Mouse (Mus musculus) hindbrain, embryonic 13.5 days (tissue): ENCODE measurements around the gene Capn15. TPM values are rescaled to one million over a fixed set of nuclear protein-coding genes. Genes with fewer than 3 reads are reported as not detected.

Experiments used
- ATAC-seq: fragments of 200-750 bp; cut with Nextera tagmentation; 2 replicates; pipeline ENCODE4 v1.8.0; 2017; ENCODE audit warnings: moderate TSS enrichment; ENCODE audit not compliant: low FRiP score
- H3K27ac ChIP-seq: fragments of 300-500 bp; sonication (generic); 2 replicates; pipeline ENCODE4 v1.5.1; 2015; ENCODE audit warnings: inconsistent platforms, mild to moderate bottlenecking, moderate library complexity
- H3K27me3 ChIP-seq: fragments of 300-500 bp; sonication (generic); 2 replicates; pipeline ENCODE4 v1.6.1; 2015; ENCODE audit warnings: mild to moderate bottlenecking, inconsistent platforms
- H3K36me3 ChIP-seq: fragments of 300-500 bp; sonication (generic); 2 replicates; pipeline ENCODE4 v1.6.1; 2015; ENCODE audit warnings: mild to moderate bottlenecking, inconsistent platforms
- H3K4me1 ChIP-seq: fragments of 300-500 bp; sonication (generic); replicated peaks from 2 replicates; pipeline ENCODE4 v1.6.1; 2015; ENCODE audit warnings: inconsistent platforms
- H3K4me2 ChIP-seq: fragments of 300-500 bp; sonication (generic); 2 replicates; pipeline ENCODE4 v1.6.1; 2015; ENCODE audit warnings: inconsistent platforms, mild to moderate bottlenecking, moderate library complexity
- H3K4me3 ChIP-seq: fragments of 300-500 bp; sonication (generic); 2 replicates; pipeline ENCODE4 v1.5.1; 2015; ENCODE audit warnings: mild to moderate bottlenecking, inconsistent platforms
- H3K9ac ChIP-seq: fragments of 300-500 bp; sonication (generic); 2 replicates; pipeline ENCODE4 v1.6.1; 2015; ENCODE audit warnings: mild to moderate bottlenecking, inconsistent platforms
- H3K9me3 ChIP-seq: fragments of 300-500 bp; sonication (generic); 2 replicates; pipeline ENCODE4 v1.6.1; 2016; ENCODE audit warnings: inconsistent platforms
- WGBS: fragments of 180-500 bp; shearing (Covaris S2); methylation state at CpG from one replicate; pipeline ENCODE4 v1.1.7; 2015; 5-methylcytosine and 5-hydroxymethylcytosine counted together
- polyA plus RNA-seq: library from polyadenylated mRNA; unstranded; fragments of >200 nt; fragmentation: Nextera tagmentation; extraction: Ambion mirVana; gene quantifications from 2 replicates; pipeline ENCODE4 v1.2.1, GENCODE M21; 2015

Gene Capn15
- polyA plus RNA-seq, result 20.4 and 21.6 TPM in 2 replicates

DNA sequence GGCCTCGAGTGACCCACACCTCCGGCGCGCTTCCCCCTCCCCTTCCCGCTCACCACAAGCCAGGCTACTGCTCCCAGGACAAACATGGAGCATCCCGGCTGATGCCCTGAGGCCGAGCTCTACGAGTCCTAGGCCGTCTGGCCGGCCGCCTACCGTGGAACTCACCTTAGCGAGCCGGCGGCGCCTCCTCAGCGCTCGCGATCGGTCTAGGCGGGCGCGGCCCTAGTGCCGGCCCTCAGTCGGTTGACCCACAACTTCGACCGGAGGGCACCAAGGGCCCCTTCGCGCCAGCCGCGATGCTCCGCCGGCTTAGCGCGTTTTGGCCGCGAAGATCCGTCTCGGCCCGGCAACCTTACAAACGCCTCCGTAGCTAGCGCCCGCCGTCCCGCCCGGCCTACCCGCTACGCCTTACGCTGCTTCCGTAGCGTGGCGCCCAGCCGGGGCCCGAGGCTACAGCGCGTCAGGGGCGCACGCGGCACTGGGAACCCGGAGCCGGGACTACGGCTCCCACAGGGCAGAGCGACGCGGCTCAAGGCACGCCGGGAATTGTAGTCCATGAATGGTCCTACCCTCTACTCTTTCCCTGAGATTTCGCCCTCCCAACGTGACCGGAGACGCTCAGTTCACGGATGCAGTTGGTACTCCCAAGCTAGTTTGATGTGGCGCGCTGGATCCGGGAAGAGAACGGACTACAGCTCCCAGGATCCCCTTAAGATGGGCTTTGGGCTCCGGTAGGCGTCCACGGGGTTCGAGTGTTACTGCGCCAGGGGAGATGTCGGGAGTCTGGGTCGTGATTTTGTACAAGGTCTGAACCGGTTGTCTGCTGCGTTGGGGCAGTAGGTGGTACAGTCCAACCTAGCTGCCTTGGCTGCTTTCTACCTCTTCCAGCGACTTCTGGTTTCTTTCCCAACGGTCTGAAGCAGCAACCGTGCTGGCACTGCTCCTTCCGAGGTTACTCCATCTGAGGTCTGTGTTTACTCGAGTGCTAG, at the start of gene Capn15:
Capn15 (minus strand) TSS at position 491 of the 989 bp plus-strand sequence.
- Histone ChIP-seq H3K9ac (peak within 1 kb of the TSS; percentile 94), H3K4me3 (peak within 1 kb of the TSS; percentile 90), H3K27ac (peak within 1 kb of the TSS; percentile 92), H3K27me3 (no peaks in the 10 kb centered on the region), H3K4me1 (peaks cover 39% of the 10 kb centered on the region), H3K4me2 (peak within 1 kb of the TSS; percentile 88), H3K36me3 (peaks cover 41% of the 10 kb centered on the region), H3K9me3 (no peaks in the 10 kb centered on the region)
- peak; percentile 99 for ATAC-seq
- under 1% methylated on average over 91 of the region's 91 CpGs for WGBS

DNA sequence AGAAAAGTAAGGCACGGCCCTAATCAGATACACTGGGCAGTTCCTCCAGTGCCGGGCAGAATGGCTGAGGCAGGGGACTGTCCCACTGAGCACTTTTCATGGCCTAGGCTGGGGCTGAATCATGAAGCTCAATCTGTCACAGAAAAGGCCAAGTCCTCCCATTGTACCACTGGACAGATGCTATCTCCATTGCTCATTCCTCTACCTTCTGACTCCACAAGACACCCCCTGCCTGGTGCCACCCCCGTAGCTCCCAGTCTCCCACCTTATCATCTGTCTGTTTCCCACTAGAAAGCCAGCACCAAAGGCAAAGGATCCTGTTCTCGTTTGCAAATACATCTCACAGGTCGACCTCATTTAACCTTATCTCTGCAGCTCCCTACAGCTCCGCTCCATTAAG, 46.4 kb upstream of the Capn15 start:
- no peak overlapping the region for H3K4me2 ChIP-seq
- H3K27ac ChIP-seq, result no peak overlapping the region
- H3K4me3 ChIP-seq, result no peak overlapping the region
- 89% methylated on average over 6 of the region's 6 CpGs for WGBS
- H3K27me3 ChIP-seq, result no peaks in the 10 kb centered on the region
- H3K9ac ChIP-seq, result no peak overlapping the region
- H3K36me3 ChIP-seq, result peaks cover 50% of the 10 kb centered on the region
- 0 out of 2 replicates have a peak, but pooled peaks cover 5% of the 10 kb centered on the region for H3K4me1 ChIP-seq
- H3K9me3 ChIP-seq, result no peaks in the 10 kb centered on the region
- ATAC-seq, result no peak

DNA sequence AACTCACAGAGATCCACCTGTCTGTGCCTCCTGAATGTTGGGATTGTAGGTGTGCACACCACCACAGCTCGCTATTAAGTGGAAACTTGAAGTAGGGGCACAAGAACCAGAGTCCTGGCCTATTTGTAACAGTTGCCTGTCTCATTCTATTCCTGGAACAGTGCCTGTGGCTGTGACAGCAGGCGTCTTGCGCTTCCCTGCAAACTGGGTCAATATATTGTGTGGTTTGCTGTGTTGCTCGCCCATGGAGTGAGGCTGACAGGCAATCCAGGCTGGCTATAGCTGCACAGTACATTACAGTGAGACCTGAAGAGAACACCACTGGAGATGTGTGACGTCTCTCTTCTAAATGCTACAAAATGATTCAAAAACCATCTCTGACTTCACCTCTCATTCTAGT, 46.0 kb upstream of the Capn15 start:
- H3K27me3 ChIP-seq, result no peaks in the 10 kb centered on the region
- no peaks in the 10 kb centered on the region for H3K9me3 ChIP-seq
- ATAC-seq, result no peak
- H3K4me3 ChIP-seq, result no peak overlapping the region
- H3K4me2 ChIP-seq, result no peak overlapping the region
- 0 out of 2 replicates have a peak, but pooled peaks cover 5% of the 10 kb centered on the region for H3K4me1 ChIP-seq
- no peak overlapping the region for H3K9ac ChIP-seq
- no peak overlapping the region for H3K27ac ChIP-seq
- 95% methylated on average over 5 of the region's 5 CpGs for WGBS
- H3K36me3 ChIP-seq, result peaks cover 51% of the 10 kb centered on the region

DNA sequence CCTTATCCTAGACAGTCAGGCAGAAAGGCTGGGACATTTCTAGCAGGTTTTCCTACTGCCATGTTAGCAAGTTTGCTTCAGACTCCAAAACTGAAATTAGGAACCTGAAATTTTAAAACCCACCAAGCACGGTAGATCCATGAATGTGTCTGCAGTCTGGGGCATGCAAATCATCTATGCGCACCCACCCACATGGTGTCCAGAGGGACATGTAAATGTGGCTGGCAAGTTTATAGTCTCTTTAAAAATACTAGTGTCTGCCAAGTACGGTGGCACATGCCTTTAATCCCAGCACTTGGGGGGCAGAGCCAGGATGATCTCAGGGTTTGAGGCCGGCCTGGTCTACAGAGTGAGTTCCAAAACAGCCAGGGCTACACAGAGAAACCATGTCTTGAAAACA, 42.7 kb upstream of the Capn15 start:
- H3K4me3 ChIP-seq, result no peak overlapping the region
- WGBS, result 82% methylated on average over 4 of the region's 4 CpGs
- no peaks in the 10 kb centered on the region for H3K9me3 ChIP-seq
- no peak for ATAC-seq
- peak overlapping the region; percentile 63 for H3K27ac ChIP-seq
- no peaks in the 10 kb centered on the region for H3K27me3 ChIP-seq
- H3K4me1 ChIP-seq, result 0 out of 2 replicates have a peak, but pooled peaks cover 5% of the 10 kb centered on the region
- peaks cover 39% of the 10 kb centered on the region for H3K36me3 ChIP-seq
- H3K9ac ChIP-seq, result no peak overlapping the region
- no peak overlapping the region for H3K4me2 ChIP-seq

DNA sequence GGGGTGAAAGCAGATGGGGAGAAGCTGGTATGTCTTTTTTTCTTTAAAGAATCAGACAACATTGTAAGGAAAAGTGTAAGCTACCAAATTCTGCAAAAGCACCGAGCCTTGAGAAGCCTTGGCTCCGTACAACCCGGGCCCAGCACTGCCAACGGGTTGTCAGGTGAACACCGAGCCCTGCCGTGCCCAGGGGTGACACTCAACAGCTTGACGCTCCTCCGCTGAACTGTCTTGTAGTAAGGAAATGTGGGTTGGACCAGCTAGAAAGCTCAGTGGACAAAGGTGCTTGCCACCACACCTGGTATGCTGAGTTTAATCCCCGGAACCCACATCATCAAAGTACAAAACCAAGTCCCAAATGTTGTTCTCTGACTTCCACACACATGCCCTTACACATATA, 39.1 kb upstream of the Capn15 start:
- WGBS, result 97% methylated on average over 9 of the region's 9 CpGs

DNA sequence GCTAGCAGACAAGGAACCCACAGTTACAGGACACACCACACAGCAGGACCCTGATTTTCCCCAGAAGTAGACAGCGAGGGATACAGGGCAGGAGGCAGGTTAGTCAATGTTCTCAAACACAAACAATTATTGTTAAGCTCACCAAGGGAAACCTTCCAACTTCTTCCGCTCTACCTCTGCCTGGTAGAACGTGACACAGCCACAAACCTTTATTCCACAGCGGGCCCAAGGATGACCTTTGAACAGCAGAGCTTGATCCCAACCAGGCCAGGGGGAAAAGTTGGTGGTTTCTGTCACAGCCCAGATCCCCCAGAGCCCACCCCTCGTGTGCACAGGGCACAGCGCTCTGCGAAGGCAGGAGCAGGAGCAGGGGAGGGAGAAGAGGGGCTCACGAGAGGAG, 38.4 kb upstream of the Capn15 start:
- H3K4me1 ChIP-seq, result 0 out of 2 replicates have a peak, but pooled peaks cover 5% of the 10 kb centered on the region
- no peaks in the 10 kb centered on the region for H3K27me3 ChIP-seq
- H3K9ac ChIP-seq, result no peak overlapping the region
- no peak overlapping the region for H3K27ac ChIP-seq
- peaks cover 33% of the 10 kb centered on the region for H3K36me3 ChIP-seq
- no peaks in the 10 kb centered on the region for H3K9me3 ChIP-seq
- no peak overlapping the region for H3K4me3 ChIP-seq
- no peak overlapping the region for H3K4me2 ChIP-seq
- ATAC-seq, result no peak
- 95% methylated on average over 8 of the region's 8 CpGs for WGBS

More for the DNA sequence above, 39.1 kb upstream of the Capn15 start:
- Histone ChIP-seq H3K9ac (no peak overlapping the region), H3K9me3 (no peaks in the 10 kb centered on the region), H3K4me1 (0 out of 2 replicates have a peak, but pooled peaks cover 5% of the 10 kb centered on the region), H3K36me3 (peaks cover 33% of the 10 kb centered on the region), H3K4me3 (no peak overlapping the region), H3K4me2 (no peak overlapping the region), H3K27me3 (no peaks in the 10 kb centered on the region), H3K27ac (no peak overlapping the region)
- ATAC-seq, result no peak

DNA sequence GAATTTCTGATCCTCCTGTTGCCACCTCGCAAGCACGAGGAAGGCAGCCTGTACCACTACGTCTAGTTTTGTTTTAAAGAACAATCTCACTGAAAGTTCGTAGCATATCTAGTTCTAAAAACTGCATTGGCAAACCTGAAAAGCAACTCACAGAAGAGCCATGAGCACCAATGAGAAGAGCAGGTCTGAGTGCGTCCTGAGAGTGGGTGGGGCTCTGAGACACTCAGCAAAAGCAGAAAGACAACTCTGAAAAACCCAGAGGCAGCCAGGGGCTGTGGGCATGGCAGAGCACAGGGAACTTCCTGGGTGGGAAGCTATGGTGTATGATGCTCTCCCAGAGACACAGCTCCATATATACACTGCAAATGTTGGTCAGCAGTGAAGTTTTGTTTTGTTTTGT, 37.6 kb upstream of the Capn15 start:
- H3K4me2 ChIP-seq, result no peak overlapping the region
- H3K9ac ChIP-seq, result no peak overlapping the region
- no peak overlapping the region for H3K27ac ChIP-seq
- H3K4me3 ChIP-seq, result no peak overlapping the region
- H3K36me3 ChIP-seq, result peaks cover 37% of the 10 kb centered on the region
- ATAC-seq, result no peak
- whole genome bisulfite sequencing, result 95% methylated on average over 5 of the region's 5 CpGs
- no peaks in the 10 kb centered on the region for H3K9me3 ChIP-seq
- H3K27me3 ChIP-seq, result no peaks in the 10 kb centered on the region
- H3K4me1 ChIP-seq, result 0 out of 2 replicates have a peak, but pooled peaks cover 5% of the 10 kb centered on the region

DNA sequence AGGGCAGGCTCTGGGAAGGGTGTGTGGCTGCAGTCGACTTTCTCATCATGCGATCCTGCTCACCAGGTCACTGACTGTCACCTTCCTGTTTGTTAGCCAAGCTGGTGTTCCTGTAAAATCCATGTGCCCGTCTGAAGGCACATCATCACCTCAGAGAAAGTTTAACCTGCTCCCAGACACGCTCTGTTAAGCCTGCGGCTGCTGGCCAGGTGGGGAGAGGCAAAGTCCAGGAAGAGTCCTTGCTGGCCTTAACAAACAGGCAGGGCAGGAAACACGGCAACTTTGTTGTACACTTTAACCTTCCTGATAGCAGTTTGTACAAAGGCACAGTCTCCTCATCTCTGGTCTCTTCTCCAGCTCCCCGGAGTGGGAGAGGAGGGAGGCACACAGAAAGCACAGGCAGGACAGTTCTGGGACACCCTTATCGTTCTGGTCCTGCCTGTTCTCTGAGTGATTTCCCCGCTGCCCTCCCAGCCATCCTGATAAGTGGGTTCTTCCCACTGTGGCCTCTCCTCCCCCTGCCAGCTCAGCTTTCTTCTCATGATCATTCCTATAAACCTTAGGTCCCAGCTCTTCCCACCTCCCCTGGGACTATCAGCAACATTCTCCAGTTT, 36.2 kb upstream of the Capn15 start:
- Histone ChIP-seq H3K27me3 (no peaks in the 10 kb centered on the region), H3K9ac (no peak overlapping the region), H3K4me1 (no peaks in the 10 kb centered on the region), H3K36me3 (peaks cover 33% of the 10 kb centered on the region), H3K4me2 (no peak overlapping the region), H3K9me3 (no peaks in the 10 kb centered on the region), H3K27ac (no peak overlapping the region), H3K4me3 (no peak overlapping the region)
- 89% methylated on average over 9 of the region's 9 CpGs for WGBS
- no peak for ATAC-seq

DNA sequence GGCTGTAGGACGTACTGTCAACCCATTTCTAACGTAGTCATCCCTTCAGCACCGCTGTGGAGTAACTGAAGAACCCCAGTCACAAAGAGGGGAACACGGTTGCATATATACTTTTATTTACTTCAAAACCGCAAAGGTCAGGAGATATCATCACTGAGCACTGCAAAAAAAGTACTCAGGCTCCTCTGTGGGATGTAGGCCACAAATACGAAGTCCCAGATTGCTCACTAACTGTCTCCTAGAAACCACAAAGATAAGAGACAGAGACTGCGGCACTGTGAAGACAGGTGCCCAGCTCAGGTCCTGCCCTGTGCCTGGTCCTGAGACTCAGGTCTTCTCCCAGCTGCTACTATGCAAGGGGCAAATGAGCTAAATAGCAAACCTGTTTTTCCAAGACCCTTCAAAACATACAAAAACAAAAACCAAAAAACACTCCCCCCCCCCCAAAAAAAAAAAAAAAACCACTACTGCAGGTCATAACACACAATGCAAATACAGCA, 35.3 kb upstream of the Capn15 start:
- H3K27ac ChIP-seq, result no peak overlapping the region
- 92% methylated on average over 7 of the region's 7 CpGs for WGBS
- no peaks in the 10 kb centered on the region for H3K27me3 ChIP-seq
- no peak for ATAC-seq
- H3K4me1 ChIP-seq, result no peaks in the 10 kb centered on the region
- no peaks in the 10 kb centered on the region for H3K9me3 ChIP-seq
- H3K4me2 ChIP-seq, result no peak overlapping the region
- H3K9ac ChIP-seq, result no peak overlapping the region
- H3K36me3 ChIP-seq, result peaks cover 32% of the 10 kb centered on the region
- no peak overlapping the region for H3K4me3 ChIP-seq

DNA sequence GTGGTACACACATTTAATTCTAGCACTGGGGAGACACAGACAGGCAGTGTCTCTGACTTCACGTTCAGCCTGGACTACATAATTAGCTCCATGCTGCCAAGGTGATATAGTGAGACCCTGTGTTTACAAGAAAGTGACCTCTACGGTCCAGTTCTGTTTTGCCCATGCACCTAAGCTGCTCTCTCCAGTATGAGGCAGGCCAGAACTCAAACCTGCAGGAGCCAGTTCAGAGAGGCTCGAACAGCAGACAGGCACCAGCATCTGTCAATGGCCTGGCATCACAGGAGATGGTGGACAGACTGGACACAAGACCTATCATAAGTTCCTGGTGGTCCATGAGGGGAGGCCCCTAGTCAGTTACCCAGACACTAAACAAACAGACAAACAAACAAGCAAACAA, 32.8 kb upstream of the Capn15 start:
- Histone ChIP-seq H3K4me3 (no peak overlapping the region), H3K9ac (no peak overlapping the region), H3K4me2 (no peak overlapping the region), H3K36me3 (peaks cover 40% of the 10 kb centered on the region), H3K4me1 (no peaks in the 10 kb centered on the region), H3K27ac (no peak overlapping the region), H3K27me3 (no peaks in the 10 kb centered on the region), H3K9me3 (no peaks in the 10 kb centered on the region)
- 82% methylated on average over 3 of the region's 3 CpGs for WGBS
- ATAC-seq, result no peak

DNA sequence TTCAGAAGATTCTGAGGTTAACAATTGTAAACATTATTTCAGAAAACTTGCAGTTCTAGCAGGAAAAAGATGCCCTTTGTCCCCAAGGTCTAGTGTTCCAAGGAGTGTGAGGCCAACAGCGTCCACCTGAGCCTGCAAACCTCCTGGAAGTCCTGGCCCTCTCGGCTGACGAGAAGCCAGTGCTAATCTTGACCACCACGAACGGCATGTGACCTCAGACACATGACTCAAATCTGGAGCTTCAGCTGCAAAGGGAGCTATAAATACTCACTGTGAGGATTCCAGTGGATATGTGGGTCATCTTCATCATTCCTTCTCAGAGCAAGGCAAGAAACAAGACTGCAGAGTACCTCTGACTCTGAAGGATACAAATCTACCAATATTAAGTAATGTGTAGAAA, 32.4 kb upstream of the Capn15 start:
- no peak overlapping the region for H3K4me3 ChIP-seq
- no peaks in the 10 kb centered on the region for H3K9me3 ChIP-seq
- WGBS, result 90% methylated on average over 5 of the region's 5 CpGs
- no peak for ATAC-seq
- no peak overlapping the region for H3K9ac ChIP-seq
- no peaks in the 10 kb centered on the region for H3K27me3 ChIP-seq
- peaks cover 38% of the 10 kb centered on the region for H3K36me3 ChIP-seq
- H3K27ac ChIP-seq, result no peak overlapping the region
- no peak overlapping the region for H3K4me2 ChIP-seq
- H3K4me1 ChIP-seq, result no peaks in the 10 kb centered on the region

DNA sequence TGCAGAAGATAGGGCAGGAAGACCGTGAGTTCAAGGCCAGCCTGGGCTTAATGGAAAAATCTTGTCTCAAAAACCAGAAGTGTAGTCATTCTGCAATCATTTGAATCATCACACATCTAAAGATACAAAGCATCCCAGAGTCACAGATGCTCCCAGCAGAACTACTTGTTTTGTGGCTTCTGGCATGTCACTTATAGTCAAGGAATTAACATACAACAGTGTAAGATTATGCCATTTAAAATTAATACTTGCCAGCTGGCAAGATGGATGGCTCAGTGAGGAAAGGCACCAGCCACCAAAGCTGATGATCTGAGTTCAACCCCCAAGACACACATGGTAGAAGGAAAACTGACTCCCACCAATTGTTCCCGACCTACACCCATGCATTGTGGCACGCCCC, 31.4 kb upstream of the Capn15 start:
- ATAC-seq, result no peak
- H3K4me3 ChIP-seq, result no peak overlapping the region
- H3K4me2 ChIP-seq, result no peak overlapping the region
- peaks cover 44% of the 10 kb centered on the region for H3K36me3 ChIP-seq
- H3K9ac ChIP-seq, result no peak overlapping the region
- 0 out of 2 replicates have a peak, but pooled peaks cover 2% of the 10 kb centered on the region for H3K4me1 ChIP-seq
- 95% methylated on average over 3 of the region's 3 CpGs for WGBS
- no peak overlapping the region for H3K27ac ChIP-seq
- H3K27me3 ChIP-seq, result no peaks in the 10 kb centered on the region
- no peaks in the 10 kb centered on the region for H3K9me3 ChIP-seq
